Mouse (Mus musculus) bone marrow, adult 2 months (tissue): ENCODE data around the gene Ifih1. TPM values are rescaled to one million over a fixed set of nuclear protein-coding genes. Genes with fewer than 3 reads are reported as not detected.

Experiments used
- H3K27ac ChIP-seq: fragments of 200-500 bp; 2 replicates; pipeline ENCODE4 v1.5.1; 2012; ENCODE audit warnings: low read depth, mild to moderate bottlenecking, control low read depth, inconsistent platforms, low read length; ENCODE audit not compliant: control insufficient read depth, poor library complexity, insufficient read depth
- H3K4me1 ChIP-seq: fragments of 200-500 bp; 2 replicates; pipeline ENCODE4 v1.6.1; 2011; ENCODE audit warnings: low read length; ENCODE audit not compliant: control insufficient read depth, insufficient read depth
- H3K4me3 ChIP-seq: fragments of 200-500 bp; replicated peaks from 2 replicates; pipeline ENCODE3; 2011; ENCODE audit warnings: mild to moderate bottlenecking, low read depth, low read length, control low read depth; ENCODE audit not compliant: control insufficient read depth
- CTCF ChIP-seq: fragments of 200-500 bp; IDR thresholded peaks from 2 replicates; pipeline ENCODE4 v1.5.1; 2011; ENCODE audit warnings: low read length, control low read depth; ENCODE audit not compliant: control insufficient read depth, insufficient read depth
- POLR2A ChIP-seq: fragments of 200-500 bp; IDR thresholded peaks from 2 replicates; pipeline ENCODE4 v1.6.1; 2011; ENCODE audit warnings: low read depth, mild to moderate bottlenecking, control low read depth, low read length, borderline replicate concordance; ENCODE audit not compliant: control insufficient read depth
- WGBS: fragments of 180-500 bp; shearing (Covaris S2); methylation state at CpG from one replicate; pipeline ENCODE4 v1.1.7; 2018; 5-methylcytosine and 5-hydroxymethylcytosine counted together
- polyA plus RNA-seq: library from polyadenylated mRNA; stranded (reverse); fragments of >200 nt; gene quantifications from 2 replicates; pipeline ENCODE4 v1.2.4, GENCODE M21; 2011; ENCODE audit warnings: low replicate concordance; ENCODE audit not compliant: missing spikeins, insufficient read depth, insufficient read length

Ifih1 gene
- 7.0 and 8.2 TPM in 2 replicates for polyA plus RNA-seq

DNA sequence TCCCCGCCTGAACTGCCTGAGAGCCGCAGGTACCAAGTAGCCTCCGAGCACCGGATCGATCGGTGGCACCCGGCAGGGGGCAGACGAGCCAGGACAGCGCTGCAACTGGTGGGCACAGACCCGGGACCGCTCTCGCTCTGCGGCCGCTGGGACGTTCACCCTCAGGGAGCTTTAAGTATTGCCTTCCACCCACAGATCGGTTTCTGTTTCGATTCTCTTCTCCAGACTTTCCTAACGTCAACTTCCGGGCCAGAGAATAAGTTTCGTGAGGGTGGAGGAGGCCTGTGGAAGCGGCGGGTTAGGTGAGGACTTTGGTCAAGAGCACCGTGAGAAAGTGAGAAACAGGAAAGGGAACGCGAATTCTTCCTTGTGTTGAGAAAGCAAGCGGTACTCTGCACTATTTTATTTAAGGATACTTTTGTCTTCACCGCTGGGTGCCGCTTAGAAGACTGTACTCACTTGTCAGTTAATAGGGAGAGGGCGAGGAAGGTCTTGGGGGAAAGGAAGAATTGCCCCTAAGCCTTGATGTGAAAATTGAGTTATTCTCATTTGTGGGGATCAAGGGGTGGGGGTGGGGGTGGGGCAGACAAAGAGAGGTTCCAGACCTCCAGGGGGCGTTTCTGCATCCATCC lies at the start of gene Ifih1:
Gene Ifih1, minus strand, starts transcription at position 242 of the 632 bp plus-strand sequence.
- Histone ChIP-seq H3K27ac (peak within 1 kb of the TSS; percentile 92), H3K4me1 (no peaks in the 10 kb centered on the region), H3K4me3 (peak within 1 kb of the TSS; percentile 71)
- TF ChIP-seq CTCF: peak; percentile 65; the same call in 1 of the 2 replicates
- TF ChIP-seq POLR2A: peak; percentile 55; the same call in 1 of the 2 replicates
- WGBS: under 1% methylated on average over 30 of the region's 30 CpGs

DNA sequence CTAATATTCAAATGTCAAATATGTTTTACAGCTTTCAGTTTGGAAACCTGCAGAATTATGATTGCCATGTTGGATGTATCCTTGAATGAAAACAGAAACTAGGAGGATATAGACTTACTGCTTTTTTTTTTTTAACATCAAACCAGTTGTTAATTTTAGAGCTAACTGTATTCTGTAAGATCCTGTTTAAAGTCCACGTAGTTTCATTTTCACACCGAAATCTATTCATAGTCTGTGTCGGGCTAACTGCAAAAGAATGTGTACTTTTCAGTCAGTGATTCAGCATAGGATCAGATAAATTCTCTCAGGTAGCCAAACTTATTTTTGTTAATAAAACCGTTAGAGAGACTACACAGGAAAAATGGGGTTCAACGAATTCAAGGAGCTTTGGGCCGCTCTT lies 39.9 kb upstream of the Ifih1 start:
- Histone ChIP-seq H3K4me1 (peaks cover 1% of the 10 kb centered on the region; the same call in 1 of the 2 replicates), H3K4me3 (no peak overlapping the region), H3K27ac (no peak overlapping the region)
- 23% methylated on average over 6 of the region's 6 CpGs for WGBS
- TF ChIP-seq CTCF (no peak), POLR2A (no peak)

DNA sequence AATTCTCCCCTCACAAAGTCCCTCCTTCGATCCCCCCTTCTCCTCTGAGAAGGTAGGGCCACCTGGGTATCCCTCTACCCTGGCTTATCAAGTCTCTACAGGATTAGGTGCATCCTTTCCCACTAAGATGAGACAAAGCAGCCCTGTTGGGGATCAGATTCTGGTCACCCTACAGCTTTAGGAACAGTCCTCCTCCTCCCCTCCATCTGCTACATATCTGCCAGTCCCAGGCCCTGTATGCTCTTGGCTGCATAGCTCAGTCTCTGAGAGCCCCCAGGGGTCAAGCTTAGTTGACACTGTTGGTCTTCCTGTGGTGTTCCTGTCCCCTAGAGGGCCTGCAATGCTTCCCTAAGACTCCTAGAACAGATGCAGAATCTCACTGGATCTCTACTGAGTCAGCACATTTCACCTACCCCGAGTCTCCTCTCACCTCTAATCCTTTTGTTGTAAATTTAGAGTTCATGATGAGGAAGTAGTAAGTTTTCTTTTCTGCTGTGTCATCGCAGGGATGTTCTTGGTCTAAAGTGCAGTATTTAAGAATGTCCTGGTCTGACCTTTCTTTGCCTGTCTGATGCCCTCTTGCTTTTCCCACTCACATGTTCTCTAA lies 39.0 kb upstream of the Ifih1 start:
- TF ChIP-seq POLR2A (no peak), CTCF (no peak)
- 25% methylated on average over 3 of the region's 3 CpGs for WGBS

GRCm38 (mm10) chr2:62681667-62682066 lies 35.6 kb upstream of the Ifih1 start:
- no peak overlapping the region for H3K27ac ChIP-seq
- 32% methylated on average over 8 of the region's 8 CpGs for WGBS
- TF ChIP-seq POLR2A: no peak
- H3K4me1 ChIP-seq: peaks cover 1% of the 10 kb centered on the region; the same call in 1 of the 2 replicates
- H3K4me3 ChIP-seq: no peak overlapping the region

More for the DNA sequence above, 39.0 kb upstream of the Ifih1 start:
- peaks cover 1% of the 10 kb centered on the region; the same call in 1 of the 2 replicates for H3K4me1 ChIP-seq
- no peak overlapping the region; the same call in 1 of the 2 replicates for H3K27ac ChIP-seq
- H3K4me3 ChIP-seq: no peak overlapping the region

- WGBS: 44% methylated on average over 5 of the region's 5 CpGs
- H3K4me3 ChIP-seq: no peak overlapping the region
- no peak overlapping the region for H3K27ac ChIP-seq
- TF ChIP-seq POLR2A (no peak), CTCF (no peak)
- no peaks in the 10 kb centered on the region; the same call in 1 of the 2 replicates for H3K4me1 ChIP-seq
These were observed 26.7 kb upstream of the Ifih1 start for GRCm38 (mm10) chr2:62672788-62673187.

DNA sequence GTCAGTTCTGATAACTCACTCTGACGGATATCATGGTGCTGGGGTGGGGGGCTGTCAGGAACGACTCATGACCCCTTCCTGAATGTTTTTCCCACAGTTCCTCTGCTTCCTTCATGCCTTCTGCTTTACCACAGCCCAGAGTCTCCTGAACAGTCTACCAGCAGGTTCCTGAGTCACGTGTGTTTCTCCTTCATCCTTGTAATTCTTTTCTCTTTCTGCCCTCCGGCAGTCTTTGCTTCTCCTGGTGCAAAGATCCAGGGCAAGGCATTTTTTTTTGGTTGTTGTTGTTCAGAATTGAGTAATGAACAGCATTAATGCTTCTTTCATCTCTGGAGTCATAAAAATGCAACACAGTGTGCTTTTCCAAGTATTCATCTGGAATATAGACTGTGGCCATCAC lies 24.7 kb upstream of the Ifih1 start:
- no peak overlapping the region for H3K4me3 ChIP-seq
- TF ChIP-seq POLR2A: no peak
- no peak for TF ChIP-seq CTCF
- no peaks in the 10 kb centered on the region; the same call in 1 of the 2 replicates for H3K4me1 ChIP-seq
- 64% methylated on average over 4 of the region's 4 CpGs for WGBS
- H3K27ac ChIP-seq: no peak overlapping the region

- 68% methylated on average over 5 of the region's 5 CpGs for WGBS
These were observed 24.2 kb upstream of the Ifih1 start for GRCm38 (mm10) chr2:62670301-62670700.

GRCm38 (mm10) chr2:62669848-62670247 lies 23.8 kb upstream of the Ifih1 start:
- no peaks in the 10 kb centered on the region; the same call in 1 of the 2 replicates for H3K4me1 ChIP-seq
- no peak overlapping the region for H3K27ac ChIP-seq
- no peak overlapping the region for H3K4me3 ChIP-seq
- 86% methylated on average over 3 of the region's 3 CpGs for WGBS
- no peak for TF ChIP-seq CTCF
- TF ChIP-seq POLR2A: no peak

More at GRCm38 (mm10) chr2:62670301-62670700, 24.2 kb upstream of the Ifih1 start:
- H3K4me1 ChIP-seq: no peaks in the 10 kb centered on the region; the same call in 1 of the 2 replicates
- no peak for TF ChIP-seq CTCF
- TF ChIP-seq POLR2A: no peak
- no peak overlapping the region for H3K4me3 ChIP-seq
- no peak overlapping the region for H3K27ac ChIP-seq

GRCm38 (mm10) chr2:62665536-62665935 lies 19.5 kb upstream of the Ifih1 start:
- Histone ChIP-seq H3K4me1 (no peaks in the 10 kb centered on the region; the same call in 1 of the 2 replicates), H3K27ac (no peak overlapping the region), H3K4me3 (peak overlapping the region; percentile 27)
- TF ChIP-seq POLR2A: no peak
- no peak for TF ChIP-seq CTCF
- 55% methylated on average over 1 of the region's 1 CpGs for WGBS
